In genomic region chr16:35769878-35770657, GRCm38 (mm10) we compare ENCODE assay signal across 8 mouse cellular contexts. TPM values are rescaled to one million over a fixed set of nuclear protein-coding genes. Genes with fewer than 3 reads are reported as not detected.
DNase-seq lines count a peak whose midpoint lies in the region; ATAC-seq and TF ChIP-seq lines count a peak whose summit lies in the region.

Gene Hspbap1 (plus strand): TSS chr16:35770375.

- peak within 1 kb of the TSS; percentile 94 for H3K27ac ChIP-seq in intestine, postnatal 0 days (ENCODE audit: low read depth, low read length)
- H3K27ac ChIP-seq in midbrain, embryonic 10.5 days (replicated peaks), result peak within 1 kb of the TSS; percentile 87

- H3K4me3 ChIP-seq in intestine, postnatal 0 days (ENCODE audit: low read depth, low read length), result peak within 1 kb of the TSS; percentile 74
- H3K4me3 ChIP-seq in midbrain, embryonic 10.5 days, result peak within 1 kb of the TSS; percentile 93

- WGBS in intestine, postnatal 0 days, result under 1% methylated on average over 50 of the region's 51 CpGs
- 1% methylated on average over 51 of the region's 51 CpGs for WGBS in midbrain, embryonic 10.5 days

- no peaks in the 10 kb centered on the region for H3K27me3 ChIP-seq in intestine, postnatal 0 days (replicated peaks; ENCODE audit: control insufficient read depth, insufficient read depth, low read length)
- H3K27me3 ChIP-seq in midbrain, embryonic 10.5 days (ENCODE audit: low read depth, poor library complexity, severe bottlenecking), result no peaks in the 10 kb centered on the region

- peaks cover 13% of the 10 kb centered on the region for H3K4me1 ChIP-seq in intestine, postnatal 0 days (replicated peaks; ENCODE audit: control insufficient read depth, insufficient read depth, low read length)
- peaks cover 40% of the 10 kb centered on the region for H3K4me1 ChIP-seq in midbrain, embryonic 10.5 days

- H3K36me3 ChIP-seq in intestine, postnatal 0 days (ENCODE audit: control insufficient read depth, insufficient read depth), result no peaks in the 10 kb centered on the region
- H3K36me3 ChIP-seq in midbrain, embryonic 10.5 days, result peaks cover 3% of the 10 kb centered on the region; the same call in 1 of the 2 replicates

- intact Hi-C loops in left cerebral cortex, postnatal 36 days (cut with DNase I), result loop anchor here (5.0 kb wide), 1 partner anchor 47 kb away; no protein-coding TSS in a partner anchor

- TF ChIP-seq CTCF in intestine, postnatal 0 days (IDR thresholded peaks at IDR 0.05; ENCODE audit: low read depth), result no peak

- no peaks in the 10 kb centered on the region for H3K9me3 ChIP-seq in intestine, postnatal 0 days (ENCODE audit: control insufficient read depth)
- H3K9me3 ChIP-seq in midbrain, embryonic 10.5 days (replicated peaks), result no peaks in the 10 kb centered on the region

- peak within 1 kb of the TSS; percentile 93 for H3K4me2 ChIP-seq in intestine, postnatal 0 days (replicated peaks; ENCODE audit: low read depth)

- peak within 1 kb of the TSS; percentile 88 for H3K9ac ChIP-seq in intestine, postnatal 0 days (ENCODE audit: low read depth, low read length)

- peak; percentile 78 for ATAC-seq in intestine, postnatal 0 days

- DNase-seq in adrenal gland, postnatal 10 days, result peak; percentile 95
- DNase-seq in embryo, embryonic 9.5 days (ENCODE audit: extremely low spot score), result peak; percentile 88
- peak; percentile 81 to 92 for DNase-seq in gastrocnemius, postnatal 4 days (ENCODE audit: low spot score in 2 of 2)
- peak; percentile 92 to 93 for DNase-seq in left cerebral cortex, postnatal 36 days (ENCODE audit: low spot score in 2 of 2)
- DNase-seq in midbrain, embryonic 10.5 days (ENCODE audit: low spot score), result peak; percentile 90
- DNase-seq in right cerebral cortex, postnatal 36 days (ENCODE audit: low spot score in 2 of 2), result peak; percentile 89 to 92
- DNase-seq in urinary bladder, postnatal 4 days (ENCODE audit: low spot score in 2 of 2), result peak; percentile 83 to 91

RNA-seq across cellular contexts. Expression of gene Hspbap1, which starts in this region (rescaled TPM):
- total RNA-seq in adrenal gland, postnatal 10 days (2021), result 1 to 10 TPM; 4.2 to 4.7 TPM
- 1 to 10 TPM; 3.6 to 3.9 TPM for total RNA-seq in gastrocnemius, postnatal 4 days (2021)
- 8.0 and 9.5 TPM in 2 replicates for polyA plus RNA-seq in intestine, postnatal 0 days (2015; fragmentation: Nextera tagmentation; extraction: Ambion mirVana)
- 1 to 10 TPM; 6.1 to 7.1 TPM for total RNA-seq in left cerebral cortex, postnatal 36 days (2021)
- polyA plus RNA-seq in midbrain, embryonic 10.5 days (2016; fragmentation: Nextera tagmentation; extraction: Ambion mirVana), result 24.7 and 26.0 TPM in 2 replicates

Comparison
In these comparisons a context has a peak if more than half of its experiments do, and no peak if none do; other contexts are left out.
1. Peak in every context shown above with its lines: DNase-seq, ATAC-seq, H3K4me3 ChIP-seq and H3K27ac ChIP-seq.